Mouse (Mus musculus) bone marrow macrophage, adult 2 months (primary cell): ENCODE results near the gene Cdk14.

Experiments used
- CTCF ChIP-seq: IDR thresholded peaks from 2 replicates; pipeline ENCODE4 v1.5.1; 2012; ENCODE audit warnings: low read depth, mild to moderate bottlenecking, low read length, moderate library complexity
- POLR2A ChIP-seq: IDR thresholded peaks from 2 replicates; pipeline ENCODE4 v1.6.1; 2012; ENCODE audit warnings: mild to moderate bottlenecking, low read depth, low read length, borderline replicate concordance

- no peak for TF ChIP-seq CTCF
- no peak for TF ChIP-seq POLR2A
These were observed 568.0 kb downstream of the Cdk14 start for GRCm38 (mm10) chr5:4851934-4852710.
